Mouse (Mus musculus) right cerebral cortex, postnatal 10 days (tissue): ENCODE measurements around the gene Alpk1.
"Not testable (repeated sequence)": the region's sequence is repeated elsewhere in the genome, so short reads cannot be mapped to it uniquely, and the experiment has no call there.

Experiments used
- DNase-seq, 2 experiments: peaks; one replicate each; pipeline ENCODE4 v3.0.0; 2021; ENCODE audit warnings: low spot score in 2 of 2

Gene Alpk1

DNA sequence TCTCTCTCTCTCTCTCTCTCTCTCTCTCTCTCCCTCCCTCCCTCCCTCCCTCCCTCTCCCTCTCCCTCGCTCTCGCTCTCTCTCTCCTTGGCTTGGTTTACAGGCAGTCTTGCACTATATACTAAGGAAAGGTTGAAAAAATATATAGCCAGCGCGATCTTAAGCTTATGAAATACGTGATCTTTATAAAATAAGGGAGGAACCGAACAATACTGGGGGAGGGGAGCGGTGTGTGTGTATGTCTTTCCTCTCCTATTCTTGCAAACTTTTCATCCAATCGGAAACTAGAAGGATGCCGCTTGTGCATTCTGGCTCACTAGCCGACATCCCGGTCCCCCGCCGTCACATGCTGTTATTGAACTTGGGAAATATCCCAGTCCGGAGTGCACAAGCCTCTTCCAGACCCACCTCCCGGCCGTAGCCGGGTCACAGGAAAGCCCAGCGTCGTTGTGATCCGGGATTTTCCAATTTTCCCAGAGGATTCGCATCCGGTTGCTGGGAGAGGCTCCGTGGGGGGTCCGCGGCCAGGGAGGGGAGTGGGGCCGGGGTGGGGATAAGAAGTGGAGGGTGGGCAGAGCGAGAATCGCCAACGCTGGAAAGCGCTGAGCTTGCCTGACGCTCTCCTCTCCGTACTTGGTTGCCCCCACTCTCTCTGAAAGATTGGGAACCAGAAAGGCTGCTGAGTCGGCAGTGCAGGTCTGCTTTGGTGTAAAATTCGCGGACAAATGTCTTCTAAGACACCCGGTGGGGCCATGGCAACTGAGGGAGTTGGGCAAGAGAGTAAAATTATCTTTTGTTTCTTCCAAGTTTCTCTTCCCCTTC, 10.1 kb upstream of the Alpk1 start:
- peak; percentile 43 to 49 for DNase-seq

DNA sequence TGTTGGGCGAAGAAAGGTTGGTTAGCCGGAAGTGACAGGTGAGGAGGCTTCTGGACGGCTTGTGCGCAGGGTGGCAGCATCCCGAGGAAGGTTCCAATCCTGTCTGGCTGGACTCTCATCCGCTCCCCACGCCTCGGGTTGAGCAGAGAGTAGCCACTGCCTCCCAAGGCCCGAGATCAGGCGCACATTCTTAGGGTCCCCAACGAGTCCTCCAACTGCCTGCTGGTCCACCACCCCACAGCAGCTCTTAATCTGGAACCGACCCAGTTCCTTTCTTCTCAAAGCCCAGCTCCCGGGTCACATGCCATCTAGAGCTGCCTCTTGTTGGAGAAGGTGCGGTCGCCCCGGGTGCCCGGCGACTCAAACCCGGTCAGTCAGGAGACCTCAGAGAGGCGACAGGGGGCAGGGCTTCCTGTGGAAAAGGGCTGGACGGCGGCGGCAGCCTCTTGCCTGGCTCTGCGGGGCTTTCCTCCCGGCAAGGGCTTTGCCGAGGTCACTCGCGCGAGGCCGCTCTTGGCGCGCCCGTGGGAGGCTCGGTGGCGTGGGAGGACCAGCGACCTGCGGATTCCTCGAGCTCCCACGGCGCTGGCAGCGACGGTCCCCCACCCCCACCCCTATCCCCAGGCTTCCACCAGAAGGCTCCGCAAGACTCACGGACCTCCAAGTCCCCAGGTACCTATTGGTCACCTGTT, 9.3 kb upstream of the Alpk1 start, which contains the start of gene Tifa:
Tifa (plus strand) TSS at position 306 of the 692 bp plus-strand sequence.
- peak; percentile 62 to 63 for DNase-seq

DNA sequence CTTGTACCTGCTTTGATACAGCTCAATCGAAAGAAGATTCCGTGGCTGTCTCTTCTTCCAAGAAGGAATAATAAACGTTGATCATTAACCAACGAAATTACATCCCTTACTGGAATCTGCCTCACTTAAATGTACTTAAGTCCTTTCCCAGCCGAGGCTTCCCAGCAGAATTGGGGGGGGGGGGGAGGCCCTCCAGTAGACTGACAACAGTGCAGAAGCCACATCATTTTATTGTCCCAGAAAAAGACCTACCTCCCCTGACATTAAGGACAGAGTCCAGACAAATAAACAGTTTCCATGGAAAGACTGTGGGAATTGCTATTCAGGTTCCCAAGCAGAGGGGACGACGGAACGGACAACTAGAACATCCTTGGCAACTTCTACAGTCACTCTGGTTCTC, 8.6 kb upstream of the Alpk1 start:
- DNase-seq: no peak

DNA sequence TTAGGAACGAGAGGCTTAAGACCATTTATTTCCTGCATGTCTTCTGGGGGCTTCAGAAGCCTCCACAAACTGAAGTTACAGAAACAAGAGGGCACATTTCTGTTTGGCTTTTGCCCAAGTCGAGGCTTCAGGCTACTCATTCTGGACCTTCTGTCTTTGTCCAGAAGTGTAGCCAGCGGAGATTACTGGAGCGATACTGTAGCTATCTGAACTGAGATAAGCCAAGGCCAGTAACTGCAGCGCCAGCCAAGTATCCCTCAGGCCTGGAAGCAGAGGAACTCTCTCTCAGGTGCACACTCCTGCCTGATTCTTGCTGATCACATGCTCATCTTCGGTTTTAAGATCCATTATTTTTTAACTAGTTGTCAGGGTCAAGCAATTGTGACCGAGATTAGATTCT, 7.7 kb upstream of the Alpk1 start:
- DNase-seq: no peak

DNA sequence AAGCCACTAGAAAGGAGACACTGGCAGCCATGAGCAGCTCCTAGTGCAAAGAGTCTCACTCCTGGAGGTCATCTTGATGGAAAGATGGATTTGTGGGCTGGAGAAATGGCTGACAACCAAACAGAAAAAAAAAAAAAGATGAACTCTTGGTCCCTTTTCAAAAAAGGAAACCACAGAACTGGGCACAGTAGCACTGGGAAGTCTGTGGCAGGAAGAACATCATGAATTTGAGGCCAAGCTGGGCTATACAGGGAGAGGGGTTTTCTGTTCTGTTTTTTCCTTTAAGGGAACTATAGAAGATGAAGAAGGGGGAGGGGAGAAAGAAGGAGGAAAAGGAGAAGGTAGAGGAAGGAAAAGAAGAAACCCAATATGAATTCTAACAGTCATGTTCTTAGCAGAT, 6.7 kb upstream of the Alpk1 start:
- no peak for DNase-seq

DNA sequence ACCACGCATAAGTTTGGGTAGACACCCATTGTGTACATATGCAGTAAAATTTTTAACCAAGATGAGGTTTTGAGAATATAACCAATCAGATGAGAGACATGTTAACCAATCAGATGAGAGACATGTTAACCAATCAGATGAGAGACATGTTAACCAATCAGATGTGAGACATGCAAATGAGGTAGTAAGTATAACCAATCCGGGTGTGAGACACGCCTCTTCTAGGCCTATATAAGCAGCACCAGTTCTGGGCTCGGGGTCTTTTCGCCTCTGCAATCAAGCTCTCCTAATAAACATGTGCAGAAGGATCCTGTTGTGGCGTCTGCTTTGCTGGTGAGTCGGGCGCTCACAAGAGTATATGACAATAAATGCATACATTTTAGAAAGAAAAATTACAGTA, 3.4 kb upstream of the Alpk1 start:
- not testable (repeated sequence) for DNase-seq

DNA sequence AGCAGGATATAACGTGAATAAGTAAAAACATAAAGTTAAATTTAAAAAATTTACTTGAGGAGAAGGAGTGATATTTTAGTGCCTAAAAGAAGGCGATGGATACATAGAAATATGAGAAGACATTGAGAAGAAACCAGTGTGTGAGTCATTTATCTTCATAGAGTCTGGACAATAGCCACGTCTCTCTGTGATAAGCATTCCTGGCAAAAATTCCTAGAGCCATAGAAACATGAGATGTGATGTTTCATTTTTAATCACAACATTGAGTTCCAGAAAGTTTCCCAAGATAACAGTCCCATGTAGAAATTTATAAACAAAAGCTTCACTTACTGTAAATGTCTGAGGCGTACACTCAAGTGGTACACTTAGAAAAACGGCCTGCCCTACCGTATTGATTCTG, 2.6 kb upstream of the Alpk1 start:
- no peak for DNase-seq

DNA sequence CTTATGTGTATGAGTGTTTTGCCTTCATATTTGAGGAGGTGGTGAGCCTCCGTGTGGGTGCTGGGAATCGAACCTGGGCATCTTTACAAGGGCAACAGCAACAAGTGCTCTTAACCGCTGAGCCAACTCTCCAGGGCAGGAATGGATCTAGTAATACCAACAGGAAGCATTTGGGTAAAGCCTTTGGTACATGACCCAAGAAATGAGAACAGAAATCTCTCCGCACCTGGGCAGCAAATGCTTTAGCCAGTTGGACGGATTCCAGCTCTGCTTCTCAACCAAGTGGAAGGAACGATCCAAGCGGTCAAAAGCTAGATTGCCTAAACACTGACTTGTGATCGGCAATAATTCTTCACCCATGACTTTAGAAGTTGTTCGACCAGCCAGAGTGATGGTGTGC, 594 bp upstream of the Alpk1 start:
- DNase-seq: no peak

DNA sequence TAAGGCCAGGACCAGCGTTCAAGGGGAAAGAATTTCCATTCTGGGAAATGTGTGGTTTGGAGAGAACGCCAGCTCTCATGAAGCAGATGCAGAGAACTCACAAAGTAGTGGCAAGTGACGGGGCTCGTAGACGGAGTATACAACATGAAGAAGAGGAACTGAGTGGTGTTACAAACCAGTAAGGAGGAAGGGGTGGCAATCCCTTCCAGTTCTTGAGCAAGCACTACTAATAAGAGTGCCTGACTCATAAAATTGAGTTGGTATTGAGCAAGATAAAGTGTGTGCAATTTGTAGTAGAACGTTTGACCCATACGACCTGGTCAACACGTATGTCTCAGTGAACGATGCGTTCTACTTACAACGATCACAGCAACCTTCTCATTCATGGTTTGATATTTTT, 11.2 kb downstream of the Alpk1 start:
- no peak for DNase-seq

DNA sequence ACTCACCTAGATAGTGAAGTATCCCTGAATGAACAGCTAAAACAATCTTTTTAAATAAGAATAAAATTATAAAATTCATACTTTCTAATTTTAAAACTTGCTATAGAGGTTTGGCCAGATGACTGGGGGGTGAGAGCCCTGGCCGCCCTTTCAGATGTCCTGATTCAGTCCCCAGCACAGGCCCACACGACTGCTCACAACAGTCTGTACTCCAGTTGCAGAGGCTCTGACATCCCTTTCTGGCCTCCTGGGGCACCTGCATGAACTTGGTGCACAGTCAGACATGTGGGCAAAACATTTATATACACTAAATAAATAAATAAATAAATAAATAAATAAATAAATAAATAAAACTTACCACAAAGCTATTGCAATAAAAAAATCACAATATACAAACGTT, 14.4 kb downstream of the Alpk1 start:
- DNase-seq: no peak

DNA sequence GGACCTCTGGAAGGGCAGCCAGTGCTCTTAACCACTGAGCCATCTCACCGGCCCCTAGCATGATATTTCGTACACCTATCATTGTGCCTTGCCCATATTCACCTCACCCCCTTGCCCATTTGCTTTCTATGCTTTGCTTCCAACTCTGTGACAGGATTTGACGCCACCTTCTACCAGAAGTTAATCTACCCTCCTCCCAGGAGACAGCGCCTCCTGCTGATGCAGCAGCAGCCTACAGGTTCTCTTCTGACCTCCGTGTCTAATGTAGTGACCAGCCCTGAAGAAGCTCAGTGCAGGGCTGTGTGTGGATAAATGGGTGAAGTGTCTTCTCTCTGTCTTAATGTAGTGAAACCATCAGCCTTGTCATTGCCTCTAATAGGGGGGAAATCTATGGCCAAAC, 15.8 kb downstream of the Alpk1 start:
- DNase-seq: no peak

DNA sequence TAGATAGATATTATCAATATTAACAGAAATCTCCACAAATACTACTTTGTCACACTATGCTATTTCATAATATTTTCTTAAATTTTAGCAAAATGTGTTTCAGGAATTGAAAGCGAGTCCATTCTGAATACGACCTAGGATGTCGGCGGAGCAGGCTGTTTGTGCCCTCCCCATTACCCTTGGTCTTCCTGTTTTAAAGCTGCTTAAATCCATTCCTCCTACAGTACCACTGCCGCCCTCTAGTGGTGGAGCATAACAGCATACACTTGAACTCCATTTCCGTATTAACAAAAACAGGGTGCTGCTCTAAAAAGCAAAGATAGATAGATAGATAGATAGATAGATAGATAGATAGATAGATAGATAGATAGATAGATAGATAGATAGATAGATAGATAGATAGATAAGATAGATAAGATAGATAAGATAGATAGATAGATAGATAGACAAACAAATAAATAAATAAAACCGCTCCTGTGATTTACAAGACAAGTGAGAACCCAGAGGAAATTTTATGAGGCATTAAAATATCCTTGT, 17.2 kb downstream of the Alpk1 start:
- peak; percentile 57 to 82 for DNase-seq

DNA sequence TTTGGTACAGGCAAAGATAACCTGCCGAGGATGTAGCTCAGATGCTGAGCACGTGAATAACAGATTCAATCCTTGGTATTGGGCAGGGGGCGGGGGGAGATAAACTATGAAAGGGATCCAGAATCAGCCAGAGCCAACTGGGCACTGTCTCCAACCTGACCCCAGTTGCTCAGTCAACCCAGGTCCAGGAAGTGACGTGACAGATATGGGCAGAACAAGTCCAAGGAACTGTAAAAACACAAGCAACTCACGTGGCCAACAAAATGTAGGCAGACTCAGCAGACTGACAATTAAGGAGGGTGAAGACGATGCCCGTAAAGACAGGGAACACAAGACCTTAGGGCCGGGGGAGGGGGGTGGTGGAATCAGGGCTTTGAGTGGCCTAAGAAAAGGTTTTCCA, 17.9 kb downstream of the Alpk1 start:
- no peak for DNase-seq

DNA sequence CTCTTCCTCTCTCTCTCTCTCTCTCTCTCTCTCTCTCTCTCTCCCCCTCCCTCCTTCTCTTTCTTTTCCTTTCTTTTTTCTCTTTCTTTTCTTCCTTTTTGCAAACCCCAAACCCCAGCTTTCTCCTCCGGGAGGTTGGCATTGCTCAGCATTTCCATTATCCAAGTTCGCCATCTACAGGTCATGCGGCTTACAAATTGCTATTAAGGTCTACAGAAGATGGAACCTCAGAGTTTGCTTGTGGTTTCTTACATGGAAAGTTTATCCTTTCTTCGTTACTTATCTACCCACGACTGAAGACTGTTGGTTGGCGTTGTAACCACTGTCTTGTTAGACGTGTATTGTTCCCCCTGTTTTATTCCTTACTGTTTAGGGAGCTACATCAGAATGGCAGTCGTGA, 21.1 kb downstream of the Alpk1 start:
- DNase-seq: peak; percentile 61 to 72

DNA sequence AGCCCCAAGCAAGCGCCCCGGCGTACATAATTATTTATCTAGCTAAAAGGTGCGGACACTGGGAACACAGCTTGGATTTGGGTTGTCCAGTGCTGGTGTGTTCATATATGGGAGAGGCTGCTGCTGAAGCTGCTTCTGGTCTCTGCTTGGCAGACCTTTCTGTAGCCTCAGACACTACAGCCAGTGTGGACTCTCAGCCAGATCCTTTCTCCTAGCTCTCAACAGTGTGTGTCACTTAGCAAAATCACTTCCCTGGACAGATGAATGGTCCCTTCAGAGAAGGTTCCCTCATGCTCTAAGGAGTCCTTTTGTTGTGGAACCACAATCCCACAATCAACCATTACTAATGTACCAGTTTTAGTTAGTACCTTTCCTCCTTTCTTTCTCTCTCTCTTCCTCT, 21.5 kb downstream of the Alpk1 start:
- DNase-seq: no peak

DNA sequence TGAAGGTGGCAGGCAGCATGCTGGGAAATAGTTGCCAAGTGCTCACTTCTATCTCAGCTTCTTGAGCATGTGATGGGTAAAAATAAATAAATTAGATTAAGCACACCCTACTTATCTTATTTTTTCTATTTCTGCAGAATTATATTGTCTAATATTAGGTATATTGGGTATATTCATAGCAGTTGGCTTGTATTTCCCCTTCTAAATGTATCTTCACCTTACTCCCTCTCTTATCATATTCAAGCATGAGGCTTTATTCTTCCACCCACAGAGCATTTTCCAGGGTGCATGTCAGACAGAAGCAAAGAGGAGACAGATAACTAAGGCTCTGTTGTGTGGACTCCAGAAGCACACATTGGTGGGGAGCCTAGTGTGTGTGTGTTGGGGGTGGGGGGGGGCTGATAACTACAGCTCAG, 22.4 kb downstream of the Alpk1 start:
- DNase-seq: no peak

DNA sequence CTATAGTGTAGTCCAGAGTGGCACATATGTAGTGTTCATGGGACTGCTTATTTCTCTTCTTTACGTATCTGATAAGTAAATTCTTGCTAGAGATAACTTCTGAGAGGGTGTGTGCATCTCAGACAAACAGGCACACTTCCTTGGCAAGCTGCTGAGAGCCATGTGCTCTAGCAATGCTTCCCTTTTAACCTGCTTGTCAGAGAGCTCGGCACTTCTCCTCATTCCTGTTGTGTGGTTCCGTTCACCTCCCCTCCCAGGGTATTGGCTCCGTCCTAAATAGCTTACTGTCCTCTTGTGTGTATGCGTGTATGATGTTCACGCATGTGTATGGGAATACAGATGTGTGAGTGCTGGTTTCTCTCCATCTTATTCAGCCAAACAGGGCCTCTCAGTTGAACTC, 23.9 kb downstream of the Alpk1 start:
- DNase-seq: no peak

DNA sequence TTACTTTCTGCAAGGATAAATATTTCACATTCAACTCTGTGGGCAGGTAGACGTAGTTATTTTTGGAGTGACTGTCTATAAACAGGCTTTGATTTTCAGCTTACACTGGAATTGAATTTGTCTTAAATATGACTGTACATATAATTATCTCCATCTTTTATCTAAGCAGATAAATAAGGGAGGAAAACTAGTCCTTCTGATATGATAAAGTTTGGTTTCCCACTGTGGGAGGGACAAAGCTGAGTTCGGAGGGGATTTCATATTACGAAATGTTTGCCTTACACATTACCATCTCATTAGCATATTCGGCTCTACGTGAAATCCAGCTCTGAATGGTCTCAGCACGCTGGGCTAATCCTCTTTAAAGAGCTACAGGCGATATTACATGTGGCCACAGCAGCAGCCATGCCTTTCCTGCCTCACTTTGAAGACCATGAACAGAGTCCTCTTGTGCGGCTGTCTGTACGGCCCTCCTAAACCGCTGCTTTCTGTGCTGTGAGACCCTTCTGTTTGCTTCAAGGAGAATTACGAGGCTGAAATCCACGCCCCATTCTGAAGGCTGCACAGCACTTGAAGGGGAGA, 30.3 kb downstream of the Alpk1 start:
- DNase-seq: no peak

DNA sequence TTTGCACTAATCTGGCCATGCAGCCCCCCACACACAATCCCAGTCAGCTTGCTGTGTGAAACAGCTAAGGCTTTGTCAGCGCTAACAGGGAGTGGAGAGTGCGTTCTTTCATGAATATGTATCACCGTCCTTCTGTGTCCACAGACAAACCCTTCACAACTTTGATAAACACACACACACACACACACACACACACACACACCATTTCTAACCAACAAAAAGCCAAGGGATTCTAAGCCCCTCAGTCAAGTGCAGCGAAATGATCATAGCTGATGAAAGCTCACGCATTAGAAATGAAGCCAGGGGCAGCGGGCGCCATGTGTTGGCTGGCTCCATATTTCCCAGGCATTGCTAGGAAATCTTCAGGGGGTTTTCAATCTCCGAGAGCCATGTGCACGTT, 31.1 kb downstream of the Alpk1 start:
- DNase-seq: peak; percentile 26 to 30

DNA sequence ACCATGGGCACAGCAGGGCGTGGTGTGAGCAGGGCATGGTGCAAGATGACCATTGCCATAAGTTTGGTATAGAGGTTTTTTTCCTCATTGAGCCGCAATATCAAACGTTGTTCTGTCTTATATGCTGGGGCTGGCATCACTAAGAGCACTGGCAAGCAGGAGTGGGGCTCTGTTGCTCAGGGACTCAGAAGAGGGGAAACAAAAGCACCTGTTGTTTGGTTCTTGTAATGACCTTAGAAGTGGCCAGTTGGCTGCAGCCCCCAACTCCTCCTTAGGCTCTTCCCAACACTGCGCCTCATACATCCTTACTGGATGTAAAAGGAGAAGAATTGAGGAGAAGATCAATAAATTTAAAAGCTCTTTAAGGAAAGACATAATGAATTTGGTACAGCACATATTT, 31.7 kb downstream of the Alpk1 start:
- DNase-seq: no peak

DNA sequence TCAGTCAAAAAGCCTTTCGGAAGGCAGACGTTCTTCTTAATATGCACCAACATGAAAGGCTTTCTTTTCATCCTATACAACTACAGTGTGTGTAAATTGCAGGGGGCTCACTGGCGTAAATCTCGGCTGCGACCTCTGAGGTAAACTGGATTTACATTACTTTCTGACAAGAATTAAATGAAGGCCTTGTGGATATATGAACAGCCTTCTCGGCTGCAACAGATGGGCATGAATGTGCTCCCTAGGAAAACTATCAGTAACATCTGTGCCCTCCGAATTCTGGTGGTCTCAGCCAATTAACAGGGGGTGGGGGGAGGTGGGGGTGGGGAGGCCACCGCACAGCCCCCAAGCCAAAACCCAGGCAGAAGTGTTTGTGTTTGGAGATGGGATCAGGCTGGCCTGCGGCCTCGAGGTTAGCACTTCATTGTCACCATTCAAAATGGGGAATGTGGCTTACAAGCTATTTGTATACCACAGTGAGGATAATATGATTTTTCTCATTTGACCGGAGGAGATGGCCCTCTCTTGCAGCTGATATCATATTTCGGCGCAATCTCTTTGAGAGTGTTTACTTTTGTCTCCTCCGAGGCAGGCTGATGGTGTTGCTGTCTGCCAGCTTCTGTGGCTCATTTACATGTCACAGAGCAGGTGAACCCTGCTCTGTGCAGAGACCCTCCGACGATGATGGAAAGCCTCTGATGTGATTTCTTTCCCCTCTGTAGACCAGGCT, 34.3 kb downstream of the Alpk1 start:
- no peak for DNase-seq

DNA sequence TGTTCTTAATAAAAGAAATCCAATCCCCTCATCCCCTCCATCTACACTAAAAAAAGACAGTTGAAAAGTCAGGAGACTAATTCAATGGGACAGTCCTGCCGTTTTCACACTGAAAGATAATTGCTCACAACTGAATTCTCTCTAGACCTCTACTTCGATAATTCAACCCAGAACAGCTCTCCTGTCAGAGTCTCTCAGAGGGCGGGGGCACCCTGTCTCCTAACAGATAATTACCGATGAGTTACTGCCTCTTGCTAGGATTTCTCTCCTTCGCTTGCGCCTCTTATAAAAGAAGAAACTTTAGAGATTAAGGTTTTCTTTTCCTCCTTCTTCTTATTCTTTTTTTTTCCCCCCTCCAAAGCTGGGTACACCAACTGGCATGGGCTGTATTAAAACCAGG, 34.8 kb downstream of the Alpk1 start:
- DNase-seq: no peak
